Mouse (Mus musculus): Measurements from ENCODE around the gene Sirpb1a. TPM values are rescaled to one million over a fixed set of nuclear protein-coding genes. Genes with fewer than 3 reads are reported as not detected.

The Sirpb1a gene
- polyA plus RNA-seq, 1 experiment from 2014 or later = not detected

DNA sequence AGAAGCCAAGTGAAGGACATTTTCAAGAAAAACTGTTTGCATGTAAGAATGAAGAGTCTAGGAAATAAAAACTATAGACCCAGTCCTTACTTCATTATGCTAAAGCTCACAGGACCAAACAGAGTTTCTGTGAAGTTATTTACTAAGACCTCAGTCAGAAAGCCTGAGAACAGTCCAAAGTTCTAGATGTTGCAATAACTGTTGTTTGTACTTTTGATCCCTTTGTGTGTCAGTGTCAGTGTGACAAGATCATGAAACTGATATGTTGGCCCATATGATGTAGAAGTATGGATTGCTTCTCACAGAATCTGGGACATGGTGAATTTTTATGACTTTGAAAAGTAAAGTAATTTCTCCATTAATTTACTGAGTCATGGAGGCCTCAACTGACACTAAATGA is 96.8 kb downstream of the Sirpb1a start:
- H3K4me2 ChIP-seq = no peak overlapping the region
- no peak overlapping the region for H3K27ac ChIP-seq
- no peaks in the 10 kb centered on the region for H3K4me1 ChIP-seq
- no peaks in the 10 kb centered on the region for H3K9me3 ChIP-seq (replicated peaks)
- no peaks in the 10 kb centered on the region for H3K27me3 ChIP-seq
- no peak for ATAC-seq (replicated peaks; ENCODE audit: low FRiP score)
- H3K9ac ChIP-seq = no peak overlapping the region
- no peak overlapping the region for H3K4me3 ChIP-seq (replicated peaks)
- H3K36me3 ChIP-seq = no peaks in the 10 kb centered on the region

Other genes starting within 250 kb of the Sirpb1a start
- not detected in 2 replicates for gene Gm9733, start 94.2 kb downstream of the Sirpb1a start, polyA plus RNA-seq (2015; fragmentation: Nextera tagmentation; extraction: Ambion mirVana)
- 0.21 TPM in 1 of 2 replicates, not detected in the other for gene Sirpb1b, start 148.5 kb upstream of the Sirpb1a start, polyA plus RNA-seq (2015; fragmentation: Nextera tagmentation; extraction: Ambion mirVana)

Data from kidney, embryonic 15.5 days (tissue).